Mouse (Mus musculus) kidney, postnatal 0 days (tissue): ENCODE data around the gene Pdcd11. TPM values are rescaled to one million over a fixed set of nuclear protein-coding genes. Genes with fewer than 3 reads are reported as not detected.
"Not testable (repeated sequence)": the region's sequence is repeated elsewhere in the genome, so short reads cannot be mapped to it uniquely, and the experiment has no call there.

Source experiments
- ATAC-seq: fragments of 200-750 bp; cut with Nextera tagmentation; replicated peaks from 2 replicates; pipeline ENCODE4 v1.8.0; 2017; ENCODE audit warnings: low read depth, moderate number of reproducible peaks, moderate TSS enrichment, moderate library complexity; ENCODE audit not compliant: low FRiP score
- DNase-seq: peaks from one replicate; pipeline ENCODE4 v3.0.0-alpha.2; 2016; ENCODE audit warnings: low spot score
- H3K27ac ChIP-seq: fragments of 300-500 bp; sonication (generic); 2 replicates; pipeline ENCODE4 v1.5.1; 2014; ENCODE audit warnings: mild to moderate bottlenecking
- H3K27me3 ChIP-seq: fragments of 300-500 bp; sonication (generic); 2 replicates; pipeline ENCODE4 v1.6.1; 2014; ENCODE audit warnings: low read length, mixed read lengths; ENCODE audit not compliant: insufficient read depth
- H3K36me3 ChIP-seq: fragments of 300-500 bp; sonication (generic); 2 replicates; pipeline ENCODE4 v1.6.1; 2014; ENCODE audit warnings: low read length, mixed read lengths; ENCODE audit not compliant: insufficient read depth
- H3K4me1 ChIP-seq: fragments of 300-500 bp; sonication (generic); replicated peaks from 2 replicates; pipeline ENCODE4 v1.6.1; 2014; ENCODE audit warnings: antibody characterized with exemption, low read length, mixed read lengths; ENCODE audit not compliant: insufficient read depth
- H3K4me2 ChIP-seq: fragments of 300-500 bp; sonication (generic); 2 replicates; pipeline ENCODE4 v1.6.1; 2014; ENCODE audit warnings: mild to moderate bottlenecking, low read length, moderate library complexity, mixed read lengths
- H3K4me3 ChIP-seq: fragments of 300-500 bp; sonication (generic); replicated peaks from 2 replicates; pipeline ENCODE4 v1.5.1; 2014; ENCODE audit warnings: low read depth, low read length
- H3K9ac ChIP-seq: fragments of 300-500 bp; sonication (generic); 2 replicates; pipeline ENCODE4 v1.6.1; 2014; ENCODE audit warnings: low read depth, low read length
- H3K9me3 ChIP-seq: fragments of 300-500 bp; sonication (generic); replicated peaks from 2 replicates; pipeline ENCODE4 v1.6.1; 2016; ENCODE audit warnings: low read length, inconsistent platforms, mixed read lengths
- CTCF ChIP-seq: IDR thresholded peaks from 2 replicates; pipeline ENCODE4 v1.5.1; 2016; ENCODE audit warnings: antibody characterized with exemption, low read depth, mild to moderate bottlenecking, moderate library complexity
- WGBS: fragments of 180-500 bp; shearing (Covaris S2); extraction: QIAGEN DNeasy Blood & Tissue Kit; methylation state at CpG from one replicate; pipeline ENCODE4 v1.1.7; 2014; 5-methylcytosine and 5-hydroxymethylcytosine counted together
- polyA plus RNA-seq: library from polyadenylated mRNA; unstranded; fragments of >200 nt; fragmentation: Nextera tagmentation; extraction: Ambion mirVana; gene quantifications from 2 replicates; pipeline ENCODE4 v1.2.1, GENCODE M21; 2015

The Pdcd11 gene
- polyA plus RNA-seq, 1 experiment from 2014 or later, result 7.3 TPM

- Histone ChIP-seq H3K9me3 (no peaks in the 10 kb centered on the region), H3K27ac (no peak overlapping the region), H3K4me3 (no peak overlapping the region), H3K36me3 (peaks cover 10% of the 10 kb centered on the region; the same call in 1 of the 2 replicates), H3K9ac (no peak overlapping the region), H3K4me2 (no peak overlapping the region), H3K27me3 (no peaks in the 10 kb centered on the region), H3K4me1 (peaks cover 9% of the 10 kb centered on the region; the same call in 1 of the 2 replicates)
- WGBS, result 91% methylated on average over 5 of the region's 5 CpGs
- ATAC-seq (no peak), DNase-seq (no peak)
- TF ChIP-seq CTCF, result no peak
Observed at GRCm38 (mm10) chr19:47136170-47136569, 45.6 kb downstream of the Pdcd11 start.

DNA sequence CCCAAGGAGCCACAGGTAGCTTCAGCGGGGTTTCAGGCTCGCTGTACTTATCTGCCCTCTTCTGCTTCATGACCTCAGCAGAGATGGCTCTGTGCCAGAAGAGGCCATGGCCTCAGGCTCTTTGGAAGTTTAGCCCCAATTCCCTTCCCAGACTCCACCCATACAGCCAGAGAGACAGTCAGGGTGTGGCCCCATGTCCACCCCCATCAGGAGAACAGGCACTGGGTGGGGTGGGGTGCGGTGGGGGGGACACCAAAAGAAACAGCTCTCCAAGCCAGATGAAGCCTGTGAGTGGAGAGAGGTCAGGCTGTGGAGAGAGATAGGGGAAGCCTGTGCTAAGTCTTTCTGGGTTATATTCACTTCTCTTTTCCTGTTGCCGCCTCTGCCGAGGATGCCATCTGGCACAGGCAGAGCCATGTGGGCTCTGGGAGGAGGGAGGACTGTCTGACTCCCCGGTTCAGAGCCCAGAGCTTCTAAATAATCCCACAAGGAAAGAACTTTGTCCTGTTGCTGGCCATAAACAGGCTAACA, 46.5 kb downstream of the Pdcd11 start:
- Histone ChIP-seq H3K4me2 (peak overlapping the region; percentile 66), H3K4me1 (peaks cover 9% of the 10 kb centered on the region; the same call in 1 of the 2 replicates), H3K27ac (peak overlapping the region; percentile 80), H3K36me3 (0 out of 2 replicates have a peak, but pooled peaks cover 5% of the 10 kb centered on the region), H3K9ac (peak overlapping the region; percentile 69), H3K27me3 (no peaks in the 10 kb centered on the region), H3K9me3 (no peaks in the 10 kb centered on the region), H3K4me3 (peak overlapping the region; percentile 42)
- peak; percentile 40 for DNase-seq
- no peak; the same call in 1 of the 2 replicates for ATAC-seq
- 25% methylated on average over 6 of the region's 6 CpGs for WGBS
- TF ChIP-seq CTCF, result no peak

- H3K27ac ChIP-seq, result peak within 1 kb of the TSS; percentile 80
- no peaks in the 10 kb centered on the region for H3K9me3 ChIP-seq
- WGBS, result 5% methylated on average over 28 of the region's 28 CpGs
- H3K9ac ChIP-seq, result peak within 1 kb of the TSS; percentile 69
- peak; percentile 86 for DNase-seq
- ATAC-seq, result peak; percentile 52
- H3K4me3 ChIP-seq, result peak within 1 kb of the TSS; percentile 42
- TF ChIP-seq CTCF, result no peak
- H3K27me3 ChIP-seq, result no peaks in the 10 kb centered on the region
- peak within 1 kb of the TSS; percentile 66 for H3K4me2 ChIP-seq
- H3K4me1 ChIP-seq, result peaks cover 9% of the 10 kb centered on the region; the same call in 1 of the 2 replicates
- H3K36me3 ChIP-seq, result no peaks in the 10 kb centered on the region
Observed at GRCm38 (mm10) chr19:47137771-47138421, 47.3 kb downstream of the Pdcd11 start, which contains the start of gene Calhm2. Gene Calhm2 (minus strand): TSS chr19:47138294.

- not testable (repeated sequence) for H3K4me3 ChIP-seq, H3K9me3 ChIP-seq, H3K4me1 ChIP-seq, H3K27me3 ChIP-seq, H3K27ac ChIP-seq, H3K36me3 ChIP-seq, H3K4me2 ChIP-seq, ATAC-seq, H3K9ac ChIP-seq
- TF ChIP-seq CTCF, result peak; percentile 24
- 32% methylated on average over 7 of the region's 7 CpGs for WGBS
- DNase-seq, result peak; percentile 44
Observed at GRCm38 (mm10) chr19:47139611-47140010, 49.0 kb downstream of the Pdcd11 start.

DNA sequence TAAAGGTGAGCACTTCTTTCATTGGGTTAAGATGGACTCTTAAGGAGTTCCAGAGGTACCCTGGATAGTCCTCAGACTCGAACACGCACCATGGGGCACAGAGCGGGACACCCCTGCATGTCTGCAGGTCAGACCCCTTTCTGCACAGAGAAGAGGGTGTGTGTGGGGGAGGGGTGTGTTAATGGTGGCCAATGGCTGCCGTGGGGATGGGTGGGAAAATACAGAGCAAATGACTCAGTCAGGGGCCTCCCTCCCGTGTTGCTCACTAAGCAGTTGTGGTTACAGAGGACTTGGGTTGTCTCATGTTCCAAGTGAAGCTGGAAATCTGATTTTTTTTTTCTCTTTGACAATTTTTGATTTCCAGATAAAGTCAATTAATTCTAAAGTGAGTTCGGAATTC, 51.9 kb downstream of the Pdcd11 start:
- Histone ChIP-seq H3K9me3 (no peaks in the 10 kb centered on the region), H3K9ac (no peak overlapping the region), H3K36me3 (no peaks in the 10 kb centered on the region), H3K4me2 (no peak overlapping the region), H3K27ac (no peak overlapping the region), H3K27me3 (no peaks in the 10 kb centered on the region), H3K4me1 (no peaks in the 10 kb centered on the region; the same call in 1 of the 2 replicates), H3K4me3 (no peak overlapping the region)
- TF ChIP-seq CTCF, result no peak
- ATAC-seq (no peak), DNase-seq (no peak)
- WGBS, result 76% methylated on average over 6 of the region's 6 CpGs

- Histone ChIP-seq H3K4me1 (no peaks in the 10 kb centered on the region), H3K36me3 (no peaks in the 10 kb centered on the region), H3K27ac (no peak within 1 kb of the TSS), H3K27me3 (no peaks in the 10 kb centered on the region), H3K4me2 (no peak within 1 kb of the TSS), H3K4me3 (no peak within 1 kb of the TSS), H3K9ac (no peak within 1 kb of the TSS), H3K9me3 (no peaks in the 10 kb centered on the region)
- DNase-seq, result no peak
- ATAC-seq, result no peak
- TF ChIP-seq CTCF, result no peak
- 86% methylated on average over 6 of the region's 6 CpGs for WGBS
Observed at GRCm38 (mm10) chr19:47144154-47144553, 53.6 kb downstream of the Pdcd11 start, which contains the start of gene Calhm1. Gene Calhm1 (minus strand): TSS chr19:47144254.
